Mouse (Mus musculus) frontal cortex, adult (tissue): ENCODE measurements around the gene Nkapd1.
A peak's percentile ranks its signal among the peaks of the same experiment; 100 is the strongest.

ENCODE experiments used
- ATAC-seq: cut with Nextera tagmentation; 2 replicates; pipeline ENCODE4 v1.9.2; 2017; ENCODE audit warnings: mild to moderate bottlenecking, moderate library complexity, mixed read lengths; ENCODE audit not compliant: low TSS enrichment

The Nkapd1 gene

GRCm38 (mm10) chr9:50601536-50601935 is 15.7 kb downstream of the Nkapd1 start:
- ATAC-seq, result no peak

- no peak for ATAC-seq
These were observed 20.3 kb downstream of the Nkapd1 start for GRCm38 (mm10) chr9:50596973-50597372.

GRCm38 (mm10) chr9:50594794-50595417 is 22.4 kb downstream of the Nkapd1 start:
- ATAC-seq, result no peak

GRCm38 (mm10) chr9:50593544-50593943 is 23.7 kb downstream of the Nkapd1 start:
- ATAC-seq, result no peak

- ATAC-seq, result no peak
These were observed 24.3 kb downstream of the Nkapd1 start for GRCm38 (mm10) chr9:50592955-50593354.

- ATAC-seq, result peak; percentile 20; the same call in 1 of the 2 replicates
These were observed 26.3 kb downstream of the Nkapd1 start for GRCm38 (mm10) chr9:50590856-50591518.

- no peak for ATAC-seq
These were observed 30.3 kb downstream of the Nkapd1 start for GRCm38 (mm10) chr9:50586955-50587354.

- no peak for ATAC-seq
These were observed 32.0 kb downstream of the Nkapd1 start for GRCm38 (mm10) chr9:50585145-50585818.

- no peak for ATAC-seq
These were observed 36.9 kb downstream of the Nkapd1 start for GRCm38 (mm10) chr9:50580370-50580769.

GRCm38 (mm10) chr9:50569599-50570525 is 47.4 kb downstream of the Nkapd1 start:
- ATAC-seq, result no peak

GRCm38 (mm10) chr9:50567881-50568280 is 49.4 kb downstream of the Nkapd1 start:
- ATAC-seq, result no peak

GRCm38 (mm10) chr9:50567372-50567771 is 49.9 kb downstream of the Nkapd1 start:
- ATAC-seq, result no peak

GRCm38 (mm10) chr9:50565940-50566339 is 51.3 kb downstream of the Nkapd1 start:
- ATAC-seq, result no peak

- no peak for ATAC-seq
These were observed 52.1 kb downstream of the Nkapd1 start for GRCm38 (mm10) chr9:50565173-50565572.

- no peak for ATAC-seq
These were observed 55.3 kb downstream of the Nkapd1 start for GRCm38 (mm10) chr9:50561918-50562360.

- ATAC-seq, result no peak
These were observed 55.9 kb downstream of the Nkapd1 start, which contains the start of gene Tex12 for GRCm38 (mm10) chr9:50561145-50561917. Gene Tex12, minus strand, starts transcription at chr9:50561325.
